Mouse (Mus musculus): Measurements from ENCODE around the gene Alg12. TPM values are rescaled to one million over a fixed set of nuclear protein-coding genes. Genes with fewer than 3 reads are reported as not detected.

Alg12 gene
- polyA plus RNA-seq, 1 experiment from 2014 or later = 9.2 TPM

DNA sequence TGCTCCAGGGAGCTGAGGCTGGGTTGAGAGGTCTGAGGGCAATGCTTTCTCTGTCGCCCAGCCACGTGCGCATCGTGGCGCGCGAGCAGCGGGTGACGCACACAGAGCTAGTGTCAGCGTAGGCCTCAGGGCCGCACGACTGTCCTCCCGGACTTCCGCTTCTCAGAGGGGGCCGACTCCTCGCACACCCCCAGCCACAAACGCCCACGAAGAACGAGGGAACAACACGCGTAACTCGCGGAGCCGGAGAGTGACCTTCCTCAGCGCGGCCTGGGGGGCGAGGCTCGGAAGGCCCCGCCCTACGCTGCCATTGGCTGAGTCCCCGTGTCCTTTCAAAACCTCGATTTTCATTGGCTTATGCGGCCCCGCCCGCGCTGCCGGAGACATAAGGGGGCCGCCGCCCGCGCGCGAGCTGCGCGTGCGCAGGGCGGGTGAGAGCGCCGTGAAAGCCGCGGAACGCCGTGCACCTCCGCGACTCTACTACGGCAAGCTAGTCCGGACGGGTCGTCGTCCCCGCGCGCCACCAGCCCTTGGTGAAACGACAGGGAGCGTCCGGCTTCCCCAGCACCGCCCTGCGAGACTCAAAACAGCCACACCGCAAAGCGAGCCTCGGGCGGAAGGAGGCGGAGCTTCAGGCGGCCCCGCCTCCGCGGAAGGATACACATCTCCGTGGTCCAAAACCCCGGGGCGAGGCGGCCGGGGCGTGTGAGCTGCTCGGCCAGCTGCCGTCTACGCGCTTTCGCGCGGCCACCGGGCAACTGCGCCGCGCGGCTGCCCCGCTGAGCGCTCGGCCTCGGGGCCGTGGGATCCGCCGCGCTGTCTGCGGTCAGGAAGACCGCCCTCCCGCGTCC is 42.9 kb upstream of the Alg12 start, which contains the start of gene Pim3:
Gene Pim3, plus strand, starts transcription at position 415 of the 851 bp plus-strand sequence.
- WGBS = under 1% methylated on average over 105 of the region's 107 CpGs
- H3K9me3 ChIP-seq = no peaks in the 10 kb centered on the region
- peak; percentile 89 for ATAC-seq (ENCODE audit: low FRiP score, low read depth)

GRCm38 (mm10) chr15:88860781-88861180 is 41.7 kb upstream of the Alg12 start:
- ATAC-seq (ENCODE audit: low FRiP score, low read depth) = no peak
- H3K4me3 ChIP-seq = no peak overlapping the region
- H3K36me3 ChIP-seq = peaks cover 12% of the 10 kb centered on the region
- H3K9me3 ChIP-seq = no peaks in the 10 kb centered on the region
- H3K27ac ChIP-seq (replicated peaks) = no peak overlapping the region
- no peak overlapping the region for H3K4me2 ChIP-seq
- no peaks in the 10 kb centered on the region for H3K27me3 ChIP-seq
- H3K9ac ChIP-seq = no peak overlapping the region
- 93% methylated on average over 3 of the region's 3 CpGs for WGBS
- peaks cover 25% of the 10 kb centered on the region for H3K4me1 ChIP-seq (replicated peaks)

More for the DNA sequence above, 42.9 kb upstream of the Alg12 start, which contains the start of gene Pim3:
- Histone ChIP-seq H3K9ac (peak within 1 kb of the TSS; percentile 90), H3K36me3 (peaks cover 20% of the 10 kb centered on the region), H3K4me1 (replicated peaks) (peaks cover 30% of the 10 kb centered on the region), H3K27me3 (no peaks in the 10 kb centered on the region), H3K27ac (replicated peaks) (peak within 1 kb of the TSS; percentile 99), H3K4me2 (peak within 1 kb of the TSS; percentile 89), H3K4me3 (peak within 1 kb of the TSS; percentile 83)

DNA sequence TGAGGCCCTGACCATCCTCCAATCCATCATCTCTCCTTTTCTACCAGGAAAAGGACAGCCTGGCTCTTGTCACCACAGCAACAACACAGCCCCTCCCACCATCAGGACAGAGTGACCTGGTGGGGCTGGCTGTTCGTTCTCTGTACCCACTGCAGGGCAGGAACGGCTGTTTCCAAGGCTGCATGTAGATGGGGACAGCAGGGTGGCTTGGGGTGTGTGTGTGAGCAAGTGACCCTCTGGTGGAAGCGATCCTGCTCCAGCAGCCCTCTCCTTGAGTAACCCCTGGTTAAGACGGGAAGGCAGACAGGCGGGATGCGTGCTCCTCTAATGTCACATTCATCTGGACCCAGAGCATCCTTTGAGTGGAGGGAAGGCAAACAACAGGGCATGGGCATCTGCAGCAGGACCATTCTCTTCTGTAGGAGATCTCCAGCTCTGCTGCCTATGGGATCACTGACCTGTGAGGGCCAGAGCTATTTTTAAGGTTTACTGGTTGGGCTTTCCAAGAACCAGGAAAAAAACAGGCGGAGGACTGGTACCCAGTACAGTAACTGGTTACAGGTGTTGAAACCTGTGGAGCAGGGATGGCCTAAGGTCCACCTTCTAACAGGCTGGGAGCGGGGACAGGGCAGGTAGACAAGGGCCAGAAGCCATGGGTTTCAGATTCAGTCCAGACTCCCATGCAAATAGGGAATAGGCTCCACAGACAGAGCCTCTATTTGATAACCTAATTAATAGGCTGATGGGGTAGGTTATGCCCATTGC is 40.3 kb upstream of the Alg12 start:
- Histone ChIP-seq H3K9ac (no peak overlapping the region), H3K4me3 (no peak overlapping the region), H3K27ac (replicated peaks) (no peak overlapping the region), H3K4me2 (no peak overlapping the region), H3K27me3 (no peaks in the 10 kb centered on the region), H3K4me1 (replicated peaks) (peaks cover 16% of the 10 kb centered on the region), H3K36me3 (no peaks in the 10 kb centered on the region), H3K9me3 (no peaks in the 10 kb centered on the region)
- WGBS = 68% methylated on average over 8 of the region's 8 CpGs
- ATAC-seq (ENCODE audit: low FRiP score, low read depth) = no peak

GRCm38 (mm10) chr15:88858707-88859106 is 39.6 kb upstream of the Alg12 start:
- Histone ChIP-seq H3K36me3 (no peaks in the 10 kb centered on the region), H3K4me1 (replicated peaks) (peaks cover 10% of the 10 kb centered on the region), H3K9me3 (no peaks in the 10 kb centered on the region), H3K9ac (no peak overlapping the region), H3K4me2 (no peak overlapping the region), H3K4me3 (no peak overlapping the region), H3K27me3 (no peaks in the 10 kb centered on the region), H3K27ac (replicated peaks) (no peak overlapping the region)
- WGBS = 87% methylated on average over 2 of the region's 2 CpGs
- no peak for ATAC-seq (ENCODE audit: low FRiP score, low read depth)

DNA sequence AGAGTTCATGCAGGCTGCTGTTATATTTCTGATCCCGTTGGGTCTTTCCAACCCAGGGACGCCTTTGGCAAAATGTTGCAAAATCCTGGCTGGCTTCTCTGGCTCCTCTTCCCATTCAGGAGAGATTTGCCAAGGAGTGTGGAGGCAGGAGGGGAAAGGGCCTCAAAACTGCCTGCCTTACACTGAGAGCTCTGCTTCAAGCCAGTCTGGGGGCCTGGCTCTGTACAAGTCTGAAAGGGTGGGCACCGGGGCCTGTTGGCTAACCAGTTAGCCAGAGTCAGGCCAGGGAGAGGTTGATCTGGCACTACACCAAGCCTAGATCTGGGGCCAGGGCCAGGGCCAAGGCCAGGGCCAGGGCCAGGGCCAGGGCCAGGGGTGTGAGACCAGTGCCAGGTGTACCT is 39.0 kb upstream of the Alg12 start:
- Histone ChIP-seq H3K27ac (replicated peaks) (no peak overlapping the region), H3K4me3 (no peak overlapping the region), H3K4me1 (replicated peaks) (peaks cover 10% of the 10 kb centered on the region), H3K4me2 (no peak overlapping the region), H3K9ac (no peak overlapping the region), H3K27me3 (no peaks in the 10 kb centered on the region), H3K9me3 (no peaks in the 10 kb centered on the region), H3K36me3 (no peaks in the 10 kb centered on the region)
- ATAC-seq (ENCODE audit: low FRiP score, low read depth) = no peak
- WGBS = 93% methylated on average over 3 of the region's 3 CpGs

DNA sequence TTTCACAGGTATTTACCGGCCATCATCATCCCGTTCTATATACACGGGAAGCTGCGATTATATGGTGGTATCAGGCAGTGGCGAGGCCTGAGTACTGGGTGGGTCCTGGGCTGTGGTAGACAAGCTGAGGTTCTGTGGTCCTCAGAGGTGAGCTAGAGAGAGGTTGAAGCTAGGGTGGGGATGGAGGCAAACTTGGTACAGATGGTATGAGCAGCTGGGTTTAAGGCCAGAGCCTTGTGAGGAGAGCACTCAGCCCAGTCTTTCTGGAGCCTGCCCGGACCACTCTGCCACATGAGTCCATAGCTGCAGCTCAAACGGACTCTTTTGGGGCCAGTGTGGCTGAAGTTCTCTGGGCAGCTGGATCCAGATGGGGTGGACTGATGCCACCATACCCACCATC is 38.2 kb upstream of the Alg12 start:
- Histone ChIP-seq H3K4me2 (no peak overlapping the region), H3K36me3 (no peaks in the 10 kb centered on the region), H3K9me3 (no peaks in the 10 kb centered on the region), H3K27ac (replicated peaks) (no peak overlapping the region), H3K4me3 (no peak overlapping the region), H3K9ac (no peak overlapping the region), H3K27me3 (no peaks in the 10 kb centered on the region), H3K4me1 (replicated peaks) (peaks cover 10% of the 10 kb centered on the region)
- 95% methylated on average over 7 of the region's 7 CpGs for WGBS
- ATAC-seq (ENCODE audit: low FRiP score, low read depth) = no peak

- H3K4me1 ChIP-seq (replicated peaks) = peaks cover 8% of the 10 kb centered on the region
- no peak for ATAC-seq (ENCODE audit: low FRiP score, low read depth)
- H3K9me3 ChIP-seq = no peaks in the 10 kb centered on the region
- WGBS = 84% methylated on average over 5 of the region's 5 CpGs
- H3K9ac ChIP-seq = no peak overlapping the region
- H3K27ac ChIP-seq (replicated peaks) = no peak overlapping the region
- no peaks in the 10 kb centered on the region for H3K36me3 ChIP-seq
- no peaks in the 10 kb centered on the region for H3K27me3 ChIP-seq
- no peak overlapping the region for H3K4me2 ChIP-seq
- H3K4me3 ChIP-seq = no peak overlapping the region
These were observed 37.5 kb upstream of the Alg12 start for GRCm38 (mm10) chr15:88856613-88857012.

GRCm38 (mm10) chr15:88855896-88856417 is 36.8 kb upstream of the Alg12 start:
- Histone ChIP-seq H3K27ac (replicated peaks) (no peak overlapping the region), H3K36me3 (no peaks in the 10 kb centered on the region), H3K4me1 (replicated peaks) (peaks cover 4% of the 10 kb centered on the region; the same call in 1 of the 2 replicates), H3K9me3 (no peaks in the 10 kb centered on the region), H3K4me3 (no peak overlapping the region), H3K4me2 (no peak overlapping the region), H3K9ac (no peak overlapping the region), H3K27me3 (no peaks in the 10 kb centered on the region)
- WGBS = 85% methylated on average over 6 of the region's 6 CpGs
- ATAC-seq (ENCODE audit: low FRiP score, low read depth) = no peak

DNA sequence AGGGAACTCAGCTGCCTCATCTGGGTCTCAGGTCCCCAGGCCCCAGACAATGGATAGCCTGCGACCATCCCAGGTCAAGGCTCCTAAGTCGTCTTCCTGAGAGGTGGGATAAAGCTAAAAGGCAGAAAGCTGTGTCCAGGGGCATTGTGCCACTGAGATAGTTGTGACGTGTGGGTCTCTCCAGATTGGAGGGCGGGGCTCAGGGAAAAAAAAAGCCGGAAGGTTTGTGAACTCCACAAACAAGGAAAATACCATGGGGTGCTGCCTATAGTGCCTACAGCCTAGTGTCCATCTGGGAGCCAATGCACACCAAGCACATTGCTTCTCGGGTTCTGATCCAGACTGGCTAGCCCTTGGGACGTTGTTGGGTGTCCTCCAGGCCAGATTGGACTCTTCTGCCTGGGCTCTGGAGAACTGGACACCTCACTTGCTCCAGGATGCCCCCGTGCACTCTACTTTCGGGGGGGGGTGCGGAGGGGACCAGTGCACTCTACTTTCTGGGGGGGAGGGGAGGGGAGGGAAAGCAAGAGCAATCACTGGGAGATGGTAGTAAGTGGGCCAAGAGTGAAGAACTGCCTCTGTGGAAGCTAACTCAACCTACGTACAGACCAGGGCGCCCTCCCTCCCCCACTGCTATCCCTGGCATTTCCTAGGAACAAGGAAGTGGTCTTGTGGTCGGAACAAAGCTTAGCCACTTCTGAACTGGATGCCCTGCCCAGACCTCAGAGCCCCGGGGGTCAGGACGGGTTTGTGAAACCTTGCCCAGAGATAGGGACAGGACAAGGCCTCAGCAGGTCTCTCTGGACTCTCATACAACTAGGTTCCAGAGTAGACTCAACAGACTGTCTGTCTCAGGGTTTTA is 36.1 kb upstream of the Alg12 start:
- H3K27me3 ChIP-seq = no peaks in the 10 kb centered on the region
- H3K4me1 ChIP-seq (replicated peaks) = peaks cover 9% of the 10 kb centered on the region
- 81% methylated on average over 15 of the region's 15 CpGs for WGBS
- H3K27ac ChIP-seq (replicated peaks) = no peak overlapping the region
- no peak for ATAC-seq (ENCODE audit: low FRiP score, low read depth)
- H3K36me3 ChIP-seq = no peaks in the 10 kb centered on the region
- H3K9ac ChIP-seq = no peak overlapping the region
- no peak overlapping the region for H3K4me2 ChIP-seq
- no peak overlapping the region for H3K4me3 ChIP-seq
- no peaks in the 10 kb centered on the region for H3K9me3 ChIP-seq

DNA sequence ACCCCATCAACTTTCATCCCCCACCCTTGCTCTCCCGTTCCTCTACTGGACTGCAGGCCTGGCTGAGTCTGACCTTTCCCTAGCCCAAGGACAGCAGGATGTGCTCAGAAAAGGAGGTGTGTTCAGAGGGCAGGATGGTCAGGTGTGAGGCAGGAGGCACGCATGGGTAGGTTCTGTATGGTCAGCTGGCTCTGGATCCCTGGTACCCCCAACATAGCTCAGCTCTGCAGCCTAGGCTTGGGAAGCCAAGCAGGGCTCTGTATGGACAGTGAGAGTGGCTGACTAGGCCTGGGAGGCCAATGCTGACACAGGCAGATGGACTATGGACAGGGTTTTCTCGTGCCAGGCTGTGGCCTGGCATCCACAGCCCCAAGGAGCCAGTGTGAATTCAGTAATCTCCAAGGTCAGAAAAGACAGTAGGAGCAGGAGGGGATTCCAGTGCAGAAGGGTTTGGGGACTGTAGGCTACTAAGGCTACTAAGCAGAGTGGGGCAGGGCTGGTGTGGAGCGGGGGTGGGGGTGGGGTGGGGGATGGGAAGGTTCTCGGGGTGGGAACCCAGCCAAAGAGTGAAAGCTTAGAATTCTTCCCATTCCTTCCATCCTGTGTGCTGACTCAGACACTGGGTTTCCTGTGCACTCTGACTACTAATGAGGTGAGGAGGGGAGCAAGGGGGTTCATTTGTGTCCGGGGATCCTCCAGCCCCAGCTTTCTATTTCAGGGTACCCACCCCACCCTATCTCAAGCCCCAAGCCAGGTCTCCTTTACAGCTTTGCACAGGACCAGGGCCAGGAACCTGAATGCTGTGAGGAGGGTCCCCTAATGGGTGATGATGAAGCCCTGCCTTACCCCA is 35.2 kb upstream of the Alg12 start:
- 47% methylated on average over 6 of the region's 6 CpGs for WGBS
- no peak for ATAC-seq (ENCODE audit: low FRiP score, low read depth)
- H3K36me3 ChIP-seq = no peaks in the 10 kb centered on the region
- H3K9ac ChIP-seq = no peak overlapping the region
- 0 out of 2 replicates have a peak overlapping the region, but pooled peaks have one; percentile 18 for H3K27ac ChIP-seq (replicated peaks)
- H3K4me3 ChIP-seq = no peak overlapping the region
- no peaks in the 10 kb centered on the region for H3K9me3 ChIP-seq
- H3K4me2 ChIP-seq = no peak overlapping the region
- H3K4me1 ChIP-seq (replicated peaks) = peaks cover 14% of the 10 kb centered on the region
- H3K27me3 ChIP-seq = no peaks in the 10 kb centered on the region

GRCm38 (mm10) chr15:88853106-88853505 is 34.0 kb upstream of the Alg12 start:
- Histone ChIP-seq H3K4me1 (replicated peaks) (peaks cover 14% of the 10 kb centered on the region), H3K4me3 (no peak overlapping the region), H3K36me3 (no peaks in the 10 kb centered on the region), H3K4me2 (no peak overlapping the region), H3K9me3 (no peaks in the 10 kb centered on the region), H3K27ac (replicated peaks) (no peak overlapping the region), H3K27me3 (no peaks in the 10 kb centered on the region), H3K9ac (no peak overlapping the region)
- 90% methylated on average over 9 of the region's 9 CpGs for WGBS
- no peak for ATAC-seq (ENCODE audit: low FRiP score, low read depth)

All from hindbrain, embryonic 15.5 days (tissue).